ENCODE assay signal across 18 mouse cellular contexts in the genomic region with DNA sequence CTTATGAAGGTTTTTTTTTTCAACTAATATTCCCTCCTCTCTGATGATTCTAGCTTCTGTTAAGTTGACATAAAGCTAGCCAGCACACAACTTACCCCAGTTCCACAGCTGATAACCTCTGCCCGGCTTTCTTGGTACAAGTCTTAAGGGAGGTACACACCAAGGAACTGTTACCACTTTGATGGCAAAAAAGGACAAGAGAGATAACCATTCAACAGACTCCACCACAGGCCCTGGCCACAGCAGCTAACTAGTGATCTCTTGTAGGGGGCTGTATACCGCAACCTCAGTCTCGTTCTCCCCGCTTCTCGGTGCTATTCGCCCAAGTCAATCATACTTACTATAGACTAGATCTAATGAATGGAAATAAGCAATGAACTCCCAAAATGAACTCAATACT.
"Had no signal": no experiment of that assay in that cellular context is flagged by ENCODE, and none has a peak within 500 bp of the region (broad histone marks: within the 10 kb centered on the region; RNA-seq: fewer than 3 reads in every experiment).

No protein-coding gene starts in this region.

- H3K4me3 ChIP-seq: layer of hippocampus, adult 2 months; midbrain, embryonic 12.5 days; myocyte; neural tube, embryonic 13.5 days had no signal

- H3K9ac ChIP-seq: liver, embryonic 14.5 days; lung, embryonic 14.5 days; midbrain, embryonic 12.5 days; neural tube, embryonic 13.5 days had no signal

- ATAC-seq: intestine, postnatal 0 days; lung, postnatal 0 days; midbrain, embryonic 16.5 days had no signal

- H3K36me3 ChIP-seq: midbrain, embryonic 12.5 days; neural tube, embryonic 13.5 days had no signal

- H3K27ac ChIP-seq: kidney, postnatal 0 days; layer of hippocampus, adult 2 months; liver, embryonic 14.5 days; midbrain, embryonic 12.5 days; neural tube, embryonic 13.5 days; stomach, postnatal 0 days had no signal

- H3K9me3 ChIP-seq: midbrain, embryonic 12.5 days; neural tube, embryonic 13.5 days had no signal

- H3K4me1 ChIP-seq: neural tube, embryonic 13.5 days had no signal

- H3K27me3 ChIP-seq: midbrain, embryonic 12.5 days; neural tube, embryonic 13.5 days had no signal

- H3K4me2 ChIP-seq: lung, embryonic 14.5 days; midbrain, embryonic 12.5 days; neural tube, embryonic 13.5 days had no signal

- DNase-seq: kidney, adult 2 months; kidney, postnatal 25 days; layer of hippocampus, adult 9-11 months; lung, embryonic 14.5 days; right cerebral cortex, postnatal 4 days; thymus, adult 2 months; thymus, postnatal 14 days; thymus, postnatal 4 days had no signal
